Mouse (Mus musculus) T-cell, adult 2 months (primary cell): ENCODE results near the gene Sh3rf3.

Source experiments
- DNase-seq: peaks from one replicate; pipeline ENCODE4 v3.0.0; 2022; ENCODE audit warnings: low spot score

The Sh3rf3 gene

DNA sequence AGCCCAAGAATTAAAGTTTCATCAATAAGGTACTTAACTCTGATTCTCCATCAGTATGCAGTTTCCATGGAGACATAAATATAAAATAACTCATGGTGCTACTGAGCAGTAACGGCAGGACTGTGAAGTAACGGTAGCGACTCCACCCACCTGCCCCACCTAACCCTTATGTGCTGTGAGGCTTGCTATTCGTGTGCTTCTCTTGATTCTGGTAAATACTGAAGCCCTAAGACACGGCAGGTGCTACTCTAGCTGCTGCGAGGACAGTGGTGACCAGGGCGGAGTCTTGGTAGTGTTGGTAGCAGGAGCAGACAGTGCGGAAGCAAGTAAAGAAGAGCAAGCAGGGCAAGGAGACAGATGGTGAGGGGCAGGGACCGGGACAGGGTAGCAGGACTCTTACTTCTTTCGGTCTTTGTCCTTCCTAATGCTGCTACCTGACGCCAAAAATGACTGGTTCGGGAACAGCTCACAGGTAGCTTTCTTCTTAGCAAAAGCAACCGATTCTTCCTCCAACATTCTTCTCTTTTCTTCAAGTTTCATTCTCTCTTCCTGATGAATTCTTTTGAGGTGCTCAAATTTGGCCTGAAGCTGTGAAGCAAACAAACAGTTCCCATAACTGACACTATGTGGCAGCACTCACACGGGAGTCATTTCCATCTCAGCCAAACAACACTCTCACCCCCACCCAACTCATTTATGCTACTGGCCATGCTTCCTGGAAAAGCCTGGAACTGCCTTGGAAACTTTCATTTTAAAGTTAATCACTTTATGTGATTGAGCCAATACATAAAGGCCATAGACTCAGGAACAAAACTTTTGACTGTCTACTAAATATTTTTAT is 353.2 kb downstream of the Sh3rf3 start:
- no peak for DNase-seq

GRCm38 (mm10) chr10:59171042-59171441 is 357.9 kb downstream of the Sh3rf3 start:
- no peak for DNase-seq

GRCm38 (mm10) chr10:59172539-59172938 is 359.4 kb downstream of the Sh3rf3 start:
- no peak for DNase-seq

DNA sequence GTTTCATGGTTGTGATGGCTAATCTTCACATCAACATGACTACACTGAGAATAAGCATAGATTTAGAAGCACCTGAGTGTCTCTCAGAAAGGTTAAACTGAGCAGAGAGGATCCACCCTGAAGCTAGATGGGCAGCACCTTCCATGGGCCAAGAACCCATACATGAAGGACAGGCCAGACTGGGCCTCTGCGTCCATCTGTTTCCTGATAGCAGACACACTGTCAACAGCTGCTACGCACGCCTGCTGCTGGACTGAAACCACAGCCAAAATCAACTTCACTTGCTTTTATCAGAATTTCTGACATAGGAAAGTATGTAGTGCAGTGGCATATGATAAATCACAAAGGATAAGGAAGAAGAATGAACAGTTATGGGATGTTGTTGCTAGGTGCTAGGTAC is 366.5 kb downstream of the Sh3rf3 start:
- DNase-seq: no peak

DNA sequence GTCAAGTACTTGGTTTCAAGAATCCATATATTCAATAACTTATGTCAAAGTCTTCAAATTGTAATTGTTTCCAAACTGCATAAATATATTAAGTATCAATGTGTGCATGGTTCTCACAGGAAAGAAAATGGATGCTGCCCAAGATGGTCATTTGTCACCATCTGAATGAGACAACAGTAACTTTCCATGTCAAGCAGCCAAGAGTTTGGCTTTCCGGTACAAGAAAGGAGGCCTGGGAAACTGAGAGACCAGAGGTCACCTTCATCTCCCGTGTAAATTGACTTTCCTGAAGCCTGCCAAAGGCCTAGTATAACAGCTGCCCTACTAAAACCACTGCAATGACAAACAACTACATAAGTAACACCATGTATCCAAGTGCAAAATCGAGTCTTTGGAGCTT is 369.1 kb downstream of the Sh3rf3 start:
- DNase-seq: no peak
